Mouse (Mus musculus) heart, embryonic 14.5 days (tissue): ENCODE data around the gene Dusp13. TPM values are rescaled to one million over a fixed set of nuclear protein-coding genes. Genes with fewer than 3 reads are reported as not detected.

Source experiments
- ATAC-seq: fragments of 200-750 bp; cut with Nextera tagmentation; 2 replicates; pipeline ENCODE4 v1.8.0; 2017; ENCODE audit warnings: low read depth, moderate TSS enrichment; ENCODE audit not compliant: insufficient number of reproducible peaks, insufficient read depth, low FRiP score
- H3K27ac ChIP-seq, 2 experiments: fragments of 200-500 bp in 1 of 2; fragments of 300-500 bp in 1 of 2; sonication (generic) in 1 of 2; replicated peaks in 1 of 2; 2 replicates each; pipeline ENCODE4 v1.5.1; 2012 to 2014; ENCODE audit warnings: low read depth in 2 of 2, low read length in 2 of 2, control low read depth in 1 of 2, mild to moderate bottlenecking in 1 of 2, mixed read lengths in 1 of 2; ENCODE audit not compliant: control insufficient read depth in 1 of 2, insufficient read depth in 1 of 2
- H3K27me3 ChIP-seq: fragments of 300-500 bp; sonication (generic); 2 replicates; pipeline ENCODE4 v1.6.1; 2014; ENCODE audit warnings: mild to moderate bottlenecking, low read length, control low read depth; ENCODE audit not compliant: control insufficient read depth, insufficient read depth
- H3K36me3 ChIP-seq: fragments of 300-500 bp; sonication (generic); 2 replicates; pipeline ENCODE4 v1.6.1; 2014; ENCODE audit warnings: mild to moderate bottlenecking, control low read depth, low read length, mixed read lengths; ENCODE audit not compliant: control insufficient read depth, insufficient read depth
- H3K4me1 ChIP-seq, 2 experiments: fragments of 200-500 bp in 1 of 2; fragments of 300-500 bp in 1 of 2; sonication (generic) in 1 of 2; 2 replicates each; pipeline ENCODE4 v1.6.1; 2012 to 2014; ENCODE audit warnings: low read length in 2 of 2, control low read depth in 1 of 2, mixed read lengths in 1 of 2; ENCODE audit not compliant: control insufficient read depth in 2 of 2, insufficient read depth in 2 of 2
- H3K4me2 ChIP-seq: fragments of 300-500 bp; sonication (generic); 2 replicates; pipeline ENCODE4 v1.6.1; 2014; ENCODE audit warnings: mild to moderate bottlenecking, low read length
- H3K4me3 ChIP-seq, 2 experiments: fragments of 200-500 bp in 1 of 2; fragments of 300-500 bp in 1 of 2; sonication (generic) in 1 of 2; 2 replicates each; pipeline ENCODE4 v1.5.1; 2012 to 2014; ENCODE audit warnings: low read length in 2 of 2, mild to moderate bottlenecking in 2 of 2, control low read depth in 1 of 2, low read depth in 1 of 2, moderate library complexity in 1 of 2; ENCODE audit not compliant: control insufficient read depth in 1 of 2, insufficient read depth in 1 of 2
- H3K9ac ChIP-seq: fragments of 300-500 bp; sonication (generic); 2 replicates; pipeline ENCODE4 v1.6.1; 2014; ENCODE audit warnings: mild to moderate bottlenecking, low read length
- H3K9me3 ChIP-seq: fragments of 300-500 bp; sonication (generic); 2 replicates; pipeline ENCODE4 v1.6.1; 2016; ENCODE audit warnings: low read length, control low read depth; ENCODE audit not compliant: control insufficient read depth
- WGBS: fragments of 180-500 bp; shearing (Covaris S2); extraction: QIAGEN DNeasy Blood & Tissue Kit; methylation state at CpG from one replicate; pipeline ENCODE4 v1.1.7; 2014; 5-methylcytosine and 5-hydroxymethylcytosine counted together
- polyA plus RNA-seq: library from polyadenylated mRNA; unstranded; fragments of >200 nt; fragmentation: Nextera tagmentation; extraction: Ambion mirVana; gene quantifications from 2 replicates; pipeline ENCODE4 v1.2.1, GENCODE M21; 2014

Dusp13 gene
- polyA plus RNA-seq, 1 experiment from 2014 or later, result not detected

- Histone ChIP-seq H3K27me3 (no peaks in the 10 kb centered on the region), H3K27ac (no peak overlapping the region), H3K36me3 (no peaks in the 10 kb centered on the region), H3K9me3 (no peaks in the 10 kb centered on the region), H3K4me1 (peaks cover 6 to 35% of the 10 kb centered on the region in 2 experiments), H3K4me2 (no peak overlapping the region), H3K9ac (no peak overlapping the region), H3K4me3 (no peak overlapping the region)
- 89% methylated on average over 3 of the region's 3 CpGs for WGBS
- no peak for ATAC-seq
These were observed 12.8 kb upstream of the Dusp13 start for GRCm38 (mm10) chr14:21763736-21764135.

DNA sequence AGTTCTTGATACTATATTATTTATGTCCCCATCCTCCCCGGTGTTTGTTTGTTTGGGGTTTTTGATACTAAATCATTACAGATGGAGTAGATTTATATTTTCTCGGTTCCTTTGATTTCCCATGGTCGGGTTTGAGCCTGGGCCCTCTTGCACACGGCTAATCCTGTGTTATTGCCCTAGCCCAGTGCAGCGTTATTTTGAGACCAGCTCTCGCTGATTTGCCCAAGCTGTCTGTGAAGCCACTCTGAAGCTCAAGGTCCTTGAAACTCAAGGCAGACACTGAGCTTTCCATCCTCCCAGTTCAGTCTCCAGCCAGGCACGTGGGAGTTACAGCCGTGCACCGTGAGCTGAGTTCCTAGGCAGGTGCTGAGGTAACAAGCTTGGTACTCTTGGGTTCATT, 10.6 kb upstream of the Dusp13 start:
- H3K27me3 ChIP-seq, result no peaks in the 10 kb centered on the region

GRCm38 (mm10) chr14:21753367-21753766, 2.4 kb upstream of the Dusp13 start:
- Histone ChIP-seq H3K4me3 (no peak overlapping the region), H3K27ac (no peak overlapping the region), H3K9ac (no peak overlapping the region), H3K4me2 (no peak overlapping the region), H3K9me3 (no peaks in the 10 kb centered on the region), H3K36me3 (no peaks in the 10 kb centered on the region), H3K4me1 (peaks cover 2 to 8% of the 10 kb centered on the region in 2 experiments; a peak in 2 of 4 replicates), H3K27me3 (no peaks in the 10 kb centered on the region)
- 70% methylated on average over 4 of the region's 4 CpGs for WGBS
- no peak for ATAC-seq

More for the DNA sequence above, 10.6 kb upstream of the Dusp13 start:
- no peaks in the 10 kb centered on the region for H3K36me3 ChIP-seq
- H3K4me2 ChIP-seq, result no peak overlapping the region
- peaks cover 6 to 28% of the 10 kb centered on the region in 2 experiments for H3K4me1 ChIP-seq
- H3K9ac ChIP-seq, result no peak overlapping the region
- no peak overlapping the region for H3K4me3 ChIP-seq
- no peak for ATAC-seq
- 0 out of 4 replicates have a peak overlapping the region, but pooled peaks of 1 of the 2 experiments have one; percentile 6 for H3K27ac ChIP-seq
- WGBS, result 60% methylated on average over 9 of the region's 9 CpGs
- H3K9me3 ChIP-seq, result no peaks in the 10 kb centered on the region

DNA sequence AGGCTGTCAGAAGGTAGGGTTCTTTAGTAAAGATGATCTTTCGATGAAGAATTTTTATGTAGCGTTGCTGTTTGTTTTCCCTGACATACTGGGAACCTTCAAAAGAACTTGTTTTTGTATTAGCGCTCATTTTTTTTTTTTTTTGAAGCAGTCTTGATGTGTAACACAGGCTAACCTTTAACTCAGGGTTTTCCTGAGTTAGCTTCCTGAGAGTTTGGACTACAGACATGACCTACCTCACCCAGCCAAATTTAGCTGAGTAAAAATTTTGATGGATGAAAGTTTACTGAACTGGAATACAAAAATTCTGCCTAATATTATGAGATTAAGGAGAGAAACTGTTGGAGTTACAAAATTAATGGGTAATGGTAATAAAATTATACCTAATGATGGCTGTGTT, 1.4 kb upstream of the Dusp13 start:
- Histone ChIP-seq H3K27ac (no peak overlapping the region), H3K4me3 (no peak overlapping the region), H3K9me3 (no peaks in the 10 kb centered on the region), H3K36me3 (no peaks in the 10 kb centered on the region), H3K4me1 (peaks cover 0 to 8% of the 10 kb centered on the region in 2 experiments; a peak in 2 of 4 replicates), H3K9ac (0 out of 2 replicates have a peak overlapping the region, but pooled peaks have one; percentile 91), H3K4me2 (no peak overlapping the region), H3K27me3 (no peaks in the 10 kb centered on the region)
- ATAC-seq, result no peak
- WGBS, result 89% methylated on average over 3 of the region's 3 CpGs

GRCm38 (mm10) chr14:21750008-21750880, 737 bp downstream of the Dusp13 start, which contains the start of gene Samd8:
Samd8 (plus strand) TSS chr14:21750531.
- H3K4me2 ChIP-seq, result peak within 1 kb of the TSS; percentile 77
- H3K4me1 ChIP-seq, result peaks cover 0 to 8% of the 10 kb centered on the region in 2 experiments; a peak in 2 of 4 replicates
- H3K9me3 ChIP-seq, result no peaks in the 10 kb centered on the region
- peak; percentile 82 for ATAC-seq
- no peaks in the 10 kb centered on the region for H3K27me3 ChIP-seq
- H3K36me3 ChIP-seq, result no peaks in the 10 kb centered on the region
- H3K4me3 ChIP-seq, result peak within 1 kb of the TSS; percentile 89 to 100
- WGBS, result 6% methylated on average over 52 of the region's 52 CpGs
- H3K27ac ChIP-seq, result peak within 1 kb of the TSS; percentile 73 to 87
- peak within 1 kb of the TSS; percentile 91 for H3K9ac ChIP-seq

DNA sequence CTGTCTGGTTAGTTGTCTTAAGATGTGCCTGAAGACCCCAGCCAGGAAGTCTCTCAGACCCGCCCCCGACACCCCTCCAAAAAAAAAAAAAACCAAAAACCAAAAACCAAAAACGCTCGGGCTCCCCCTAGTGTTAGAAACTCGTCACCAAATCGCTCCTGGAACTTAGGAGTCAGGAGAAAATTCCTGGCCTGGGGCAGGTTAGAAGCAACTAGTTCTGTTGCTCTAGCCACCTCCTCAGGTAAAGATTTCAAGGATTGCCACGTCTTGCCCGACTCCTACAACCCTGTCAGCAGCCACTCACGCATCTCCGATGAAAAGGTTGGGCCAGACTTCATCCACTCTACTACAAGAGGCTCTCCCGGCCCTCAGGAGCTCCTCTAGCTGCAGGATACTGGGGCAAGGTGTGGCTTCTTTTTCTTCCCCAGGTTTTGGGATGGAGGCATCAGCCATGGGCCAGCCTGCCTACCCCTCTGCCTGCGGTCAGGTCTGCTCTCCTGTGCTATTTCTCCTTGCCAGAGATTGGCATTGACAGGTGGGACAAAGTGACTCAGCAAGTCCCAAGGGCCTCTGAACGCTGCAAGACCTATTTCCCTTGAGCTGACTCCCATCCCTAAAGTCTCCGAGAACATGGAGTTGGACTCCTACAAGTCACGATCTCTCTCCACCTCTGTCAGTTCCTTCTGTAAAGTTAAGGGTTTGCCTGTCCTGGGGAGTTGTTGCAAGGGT, 2.7 kb downstream of the Dusp13 start:
- 36% methylated on average over 15 of the region's 15 CpGs for WGBS
- Histone ChIP-seq H3K4me2 (no peak overlapping the region), H3K9ac (no peak overlapping the region), H3K9me3 (no peaks in the 10 kb centered on the region), H3K4me3 (no peak overlapping the region), H3K36me3 (no peaks in the 10 kb centered on the region), H3K27ac (no peak overlapping the region), H3K4me1 (peaks cover 0 to 8% of the 10 kb centered on the region in 2 experiments; a peak in 2 of 4 replicates), H3K27me3 (no peaks in the 10 kb centered on the region)
- no peak for ATAC-seq

- WGBS, result 69% methylated on average over 14 of the region's 14 CpGs
- Histone ChIP-seq H3K36me3 (no peaks in the 10 kb centered on the region), H3K9me3 (no peaks in the 10 kb centered on the region), H3K4me3 (no peak overlapping the region), H3K27ac (no peak overlapping the region), H3K4me2 (no peak overlapping the region), H3K4me1 (peaks cover 0 to 8% of the 10 kb centered on the region in 2 experiments; a peak in 2 of 4 replicates), H3K9ac (no peak overlapping the region), H3K27me3 (no peaks in the 10 kb centered on the region)
- ATAC-seq, result no peak
These were observed 3.4 kb downstream of the Dusp13 start for GRCm38 (mm10) chr14:21747436-21748141.
